Mouse (Mus musculus) forebrain, embryonic 14.5 days (tissue): ENCODE data around the gene Ick. TPM values are rescaled to one million over a fixed set of nuclear protein-coding genes. Genes with fewer than 3 reads are reported as not detected.

ENCODE experiments used
- ATAC-seq: fragments of 200-750 bp; cut with Nextera tagmentation; 2 replicates; pipeline ENCODE4 v1.8.0; 2017; ENCODE audit warnings: mild to moderate bottlenecking, moderate library complexity
- DNase-seq: peaks from one replicate; pipeline ENCODE4 v3.0.0-alpha.2; 2015; ENCODE audit warnings: low spot score
- H3K27ac ChIP-seq: fragments of 300-500 bp; sonication (generic); 2 replicates; pipeline ENCODE4 v1.5.1; 2014; ENCODE audit warnings: low read depth, mild to moderate bottlenecking, control low read depth, low read length, moderate library complexity
- H3K27me3 ChIP-seq: fragments of 300-500 bp; sonication (generic); replicated peaks from 2 replicates; pipeline ENCODE4 v1.6.1; 2014; ENCODE audit warnings: low read length, control low read depth, mixed read lengths; ENCODE audit not compliant: control insufficient read depth, insufficient read depth
- H3K36me3 ChIP-seq: fragments of 300-500 bp; sonication (generic); 2 replicates; pipeline ENCODE4 v1.6.1; 2014; ENCODE audit warnings: low read length, control low read depth; ENCODE audit not compliant: control insufficient read depth, insufficient read depth
- H3K4me1 ChIP-seq: fragments of 300-500 bp; sonication (generic); 2 replicates; pipeline ENCODE4 v1.6.1; 2014; ENCODE audit warnings: antibody characterized with exemption, low read length, control low read depth; ENCODE audit not compliant: control insufficient read depth, insufficient read depth
- H3K4me2 ChIP-seq: fragments of 300-500 bp; sonication (generic); 2 replicates; pipeline ENCODE4 v1.6.1; 2014; ENCODE audit warnings: mild to moderate bottlenecking, control low read depth, low read length
- H3K4me3 ChIP-seq: fragments of 300-500 bp; sonication (generic); 2 replicates; pipeline ENCODE4 v1.5.1; 2014; ENCODE audit warnings: low read depth, low read length, control low read depth
- H3K9ac ChIP-seq: fragments of 300-500 bp; sonication (generic); 2 replicates; pipeline ENCODE4 v1.6.1; 2014; ENCODE audit warnings: mild to moderate bottlenecking, low read length, control low read depth, moderate library complexity
- H3K9me3 ChIP-seq: fragments of 300-500 bp; sonication (generic); replicated peaks from 2 replicates; pipeline ENCODE4 v1.6.1; 2016; ENCODE audit warnings: low read length, control low read depth, mixed read lengths; ENCODE audit not compliant: control insufficient read depth
- WGBS: fragments of 180-500 bp; shearing (Covaris S2); extraction: QIAGEN DNeasy Blood & Tissue Kit; methylation state at CpG from one replicate; pipeline ENCODE4 v1.1.7; 2014; 5-methylcytosine and 5-hydroxymethylcytosine counted together
- polyA plus RNA-seq: library from polyadenylated mRNA; unstranded; fragments of >200 nt; fragmentation: Nextera tagmentation; extraction: Ambion mirVana; gene quantifications from 2 replicates; pipeline ENCODE4 v1.2.1, GENCODE M21; 2014

The Ick gene
- polyA plus RNA-seq, 1 experiment from 2014 or later: 30.6 TPM

DNA sequence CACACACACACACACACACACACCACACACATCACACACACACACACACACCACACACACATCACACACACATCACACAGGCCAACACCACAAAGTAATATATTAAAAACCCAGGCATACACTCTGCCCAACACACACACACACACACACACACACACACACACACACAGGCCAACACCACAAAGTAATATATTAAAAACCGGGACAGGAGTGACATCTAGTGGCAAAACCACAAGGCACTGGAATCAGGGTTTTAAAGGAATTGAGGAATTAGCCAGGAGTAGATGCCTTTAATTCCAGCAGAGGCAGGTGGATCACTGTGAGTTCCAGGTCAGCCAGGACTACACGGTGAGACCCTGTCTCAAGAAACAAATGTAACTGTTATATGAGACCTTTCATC lies 30.8 kb upstream of the Ick start:
- no peak overlapping the region for H3K27ac ChIP-seq
- peak; percentile 46 for DNase-seq
- 33% methylated on average over 2 of the region's 2 CpGs for whole genome bisulfite sequencing

DNA sequence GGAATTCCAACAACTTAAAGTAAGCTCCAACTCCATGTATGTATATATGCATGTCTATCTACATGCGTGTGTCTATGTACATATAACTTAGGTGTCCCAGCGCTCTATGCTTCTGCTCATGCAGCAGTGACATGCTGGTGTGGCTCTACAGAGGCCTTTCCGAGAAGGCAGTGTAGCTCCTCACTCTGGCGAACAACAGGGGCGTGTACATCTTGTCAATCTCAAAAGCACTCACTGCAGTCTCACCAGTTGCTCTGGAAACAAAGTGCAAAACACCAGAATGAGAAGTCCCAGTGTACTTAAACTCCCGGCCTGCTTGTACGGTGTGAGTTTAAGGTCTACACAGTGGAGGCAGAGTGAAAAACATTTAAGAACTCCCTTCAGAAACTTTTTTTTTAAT lies 27.2 kb upstream of the Ick start:
- no peak overlapping the region for H3K27ac ChIP-seq
- H3K4me2 ChIP-seq: no peak overlapping the region
- no peaks in the 10 kb centered on the region for H3K27me3 ChIP-seq
- peaks cover 43% of the 10 kb centered on the region for H3K36me3 ChIP-seq
- H3K9ac ChIP-seq: no peak overlapping the region
- ATAC-seq (no peak), DNase-seq (no peak)
- no peak overlapping the region for H3K4me3 ChIP-seq
- H3K4me1 ChIP-seq: no peaks in the 10 kb centered on the region
- WGBS: 78% methylated on average over 7 of the region's 7 CpGs
- H3K9me3 ChIP-seq: no peaks in the 10 kb centered on the region

More for the DNA sequence above, 30.8 kb upstream of the Ick start:
- H3K4me3 ChIP-seq: no peak overlapping the region
- no peaks in the 10 kb centered on the region for H3K9me3 ChIP-seq
- no peak overlapping the region for H3K4me2 ChIP-seq
- H3K36me3 ChIP-seq: peaks cover 10% of the 10 kb centered on the region
- no peaks in the 10 kb centered on the region for H3K4me1 ChIP-seq
- no peak for ATAC-seq
- H3K27me3 ChIP-seq: no peaks in the 10 kb centered on the region
- no peak overlapping the region for H3K9ac ChIP-seq

DNA sequence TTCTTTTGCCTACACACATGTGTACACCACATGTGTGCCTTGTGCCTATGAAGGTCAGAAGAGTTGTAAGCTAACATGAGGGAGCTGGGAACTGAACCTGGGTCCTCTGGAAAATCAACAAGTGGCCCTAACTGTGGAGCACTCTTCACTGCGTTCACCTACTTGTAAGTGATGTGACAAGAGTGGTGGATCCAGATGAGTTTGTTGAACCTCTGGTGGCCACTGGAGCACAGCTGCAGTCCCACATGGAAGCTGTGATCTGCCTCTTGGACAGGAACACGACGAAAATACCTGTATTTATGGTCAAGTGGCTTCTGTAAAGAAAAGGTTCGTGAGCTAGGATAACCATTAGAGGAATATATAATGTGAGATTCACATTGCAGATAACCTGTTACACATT lies 24.7 kb upstream of the Ick start:
- WGBS: 94% methylated on average over 4 of the region's 4 CpGs

DNA sequence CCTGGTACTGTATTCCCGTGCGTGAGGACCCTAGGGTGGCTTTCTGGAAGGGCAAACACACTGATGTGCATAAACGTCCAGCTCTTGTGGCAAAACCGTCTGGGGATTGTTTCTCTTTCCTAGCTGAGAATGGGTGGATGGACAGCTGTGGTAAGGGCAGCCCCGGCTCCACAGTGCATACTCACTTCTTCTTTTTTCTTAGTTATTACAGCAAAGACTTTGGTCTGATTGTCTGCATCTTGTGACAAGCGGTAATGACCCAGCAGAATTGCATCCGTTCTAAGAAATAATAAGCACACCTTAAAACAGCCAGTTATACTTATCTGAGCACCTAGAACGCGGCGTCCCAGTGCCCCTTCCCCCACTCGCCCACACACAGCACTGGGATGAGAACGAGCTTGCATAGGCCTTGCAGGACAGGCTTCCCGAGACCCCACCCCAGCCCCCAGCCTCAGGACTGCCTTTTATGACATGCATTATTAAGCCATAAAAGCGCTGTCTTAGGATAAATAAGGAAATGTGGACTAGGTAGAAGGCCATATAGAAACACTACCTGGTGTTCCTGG lies 23.2 kb upstream of the Ick start:
- WGBS: 89% methylated on average over 14 of the region's 14 CpGs

More for the DNA sequence above, 24.7 kb upstream of the Ick start:
- H3K4me3 ChIP-seq: no peak overlapping the region
- no peak overlapping the region for H3K4me2 ChIP-seq
- H3K4me1 ChIP-seq: no peaks in the 10 kb centered on the region
- no peak overlapping the region for H3K9ac ChIP-seq
- DNase-seq (no peak), ATAC-seq (no peak)
- peaks cover 48% of the 10 kb centered on the region for H3K36me3 ChIP-seq
- H3K9me3 ChIP-seq: no peaks in the 10 kb centered on the region
- H3K27ac ChIP-seq: no peak overlapping the region
- H3K27me3 ChIP-seq: no peaks in the 10 kb centered on the region

GRCm38 (mm10) chr9:78087751-78088150 lies 21.2 kb upstream of the Ick start:
- no peak overlapping the region for H3K4me3 ChIP-seq
- H3K36me3 ChIP-seq: peaks cover 40% of the 10 kb centered on the region
- no peak for ATAC-seq
- 93% methylated on average over 9 of the region's 9 CpGs for WGBS
- no peak for DNase-seq
- H3K4me1 ChIP-seq: no peaks in the 10 kb centered on the region
- no peak overlapping the region for H3K9ac ChIP-seq
- no peak overlapping the region for H3K4me2 ChIP-seq
- no peaks in the 10 kb centered on the region for H3K9me3 ChIP-seq
- H3K27ac ChIP-seq: no peak overlapping the region
- no peaks in the 10 kb centered on the region for H3K27me3 ChIP-seq

More for the DNA sequence above, 23.2 kb upstream of the Ick start:
- no peak overlapping the region for H3K9ac ChIP-seq
- DNase-seq: no peak
- H3K36me3 ChIP-seq: peaks cover 48% of the 10 kb centered on the region
- H3K27me3 ChIP-seq: no peaks in the 10 kb centered on the region
- H3K9me3 ChIP-seq: no peaks in the 10 kb centered on the region
- no peak for ATAC-seq
- no peak overlapping the region for H3K4me3 ChIP-seq
- H3K27ac ChIP-seq: no peak overlapping the region
- no peak overlapping the region for H3K4me2 ChIP-seq
- no peaks in the 10 kb centered on the region for H3K4me1 ChIP-seq

DNA sequence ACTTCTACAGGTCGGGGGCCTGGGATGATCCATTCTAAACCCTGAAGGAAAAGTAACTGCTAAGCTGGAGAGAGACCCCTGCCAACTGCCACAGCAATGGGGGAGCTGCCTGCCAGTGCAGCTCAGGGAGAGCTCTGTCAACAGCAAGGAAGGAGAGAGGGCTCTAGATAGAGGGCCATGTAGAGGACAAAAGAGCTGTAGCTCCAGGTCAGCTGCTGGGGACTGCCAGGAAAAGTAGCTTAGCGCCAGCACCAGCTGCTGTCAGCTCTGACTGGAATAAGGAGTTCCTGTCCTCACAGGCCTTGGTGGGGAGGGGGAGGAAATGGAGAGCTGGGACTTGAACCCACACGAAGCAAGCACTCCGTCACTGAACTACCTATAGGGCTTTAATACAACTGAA lies 20.5 kb upstream of the Ick start:
- Histone ChIP-seq H3K4me2 (no peak overlapping the region), H3K9ac (no peak overlapping the region), H3K27ac (no peak overlapping the region), H3K4me1 (no peaks in the 10 kb centered on the region), H3K9me3 (no peaks in the 10 kb centered on the region), H3K27me3 (no peaks in the 10 kb centered on the region), H3K4me3 (no peak overlapping the region), H3K36me3 (peaks cover 39% of the 10 kb centered on the region)
- WGBS: 75% methylated on average over 4 of the region's 4 CpGs
- DNase-seq (no peak), ATAC-seq (no peak)

GRCm38 (mm10) chr9:78088971-78089370 lies 20.0 kb upstream of the Ick start:
- Histone ChIP-seq H3K9me3 (no peaks in the 10 kb centered on the region), H3K9ac (no peak overlapping the region), H3K27ac (no peak overlapping the region), H3K36me3 (peaks cover 35% of the 10 kb centered on the region), H3K4me2 (no peak overlapping the region), H3K4me1 (no peaks in the 10 kb centered on the region), H3K4me3 (no peak overlapping the region), H3K27me3 (no peaks in the 10 kb centered on the region)
- no peak for ATAC-seq
- 93% methylated on average over 7 of the region's 7 CpGs for WGBS
- DNase-seq: no peak

- no peaks in the 10 kb centered on the region for H3K27me3 ChIP-seq
- H3K9me3 ChIP-seq: no peaks in the 10 kb centered on the region
- no peak overlapping the region for H3K9ac ChIP-seq
- no peak overlapping the region for H3K4me3 ChIP-seq
- H3K36me3 ChIP-seq: peaks cover 29% of the 10 kb centered on the region
- no peaks in the 10 kb centered on the region for H3K4me1 ChIP-seq
- H3K4me2 ChIP-seq: no peak overlapping the region
- ATAC-seq (no peak), DNase-seq (no peak)
- 87% methylated on average over 1 of the region's 1 CpGs for WGBS
- no peak overlapping the region for H3K27ac ChIP-seq
Measured at GRCm38 (mm10) chr9:78089906-78090305, 19.1 kb upstream of the Ick start.

DNA sequence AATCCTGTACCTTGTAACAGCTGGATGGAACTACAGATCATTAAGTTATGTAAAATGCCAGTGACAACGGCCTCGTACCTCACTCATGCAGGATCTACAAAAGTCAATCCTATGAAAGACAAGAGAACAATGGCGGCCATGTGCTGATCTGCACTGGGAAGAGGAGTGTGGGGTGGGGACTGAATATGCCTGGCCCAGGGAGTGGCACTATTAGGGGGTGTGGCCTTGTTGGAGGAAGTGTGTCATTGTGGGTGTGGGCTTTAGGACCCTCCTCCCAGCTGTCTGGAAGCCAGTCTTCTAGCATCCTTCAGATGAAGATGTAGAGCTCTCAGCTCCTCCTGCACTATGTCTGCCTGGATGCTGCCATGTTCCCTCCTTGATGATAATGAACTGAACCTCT lies 18.4 kb upstream of the Ick start:
- ATAC-seq (no peak), DNase-seq (no peak)
- Histone ChIP-seq H3K4me3 (no peak overlapping the region), H3K9ac (no peak overlapping the region), H3K9me3 (no peaks in the 10 kb centered on the region), H3K27ac (no peak overlapping the region), H3K4me1 (no peaks in the 10 kb centered on the region), H3K27me3 (no peaks in the 10 kb centered on the region), H3K4me2 (no peak overlapping the region), H3K36me3 (peaks cover 29% of the 10 kb centered on the region)
- 92% methylated on average over 3 of the region's 3 CpGs for WGBS
